In genomic region chr1:78649269-78650061, GRCm38 (mm10) we compare ENCODE assay signal across 12 mouse cellular contexts. TPM values are rescaled to one million over a fixed set of nuclear protein-coding genes. Genes with fewer than 3 reads are reported as not detected.
DNase-seq lines count a peak whose midpoint lies in the region; ATAC-seq and TF ChIP-seq lines count a peak whose summit lies in the region.
"Had no signal": no experiment of that assay in that cellular context is flagged by ENCODE, and none has a peak within 500 bp of the region (broad histone marks: within the 10 kb centered on the region; RNA-seq: fewer than 3 reads in every experiment).

No protein-coding gene starts in this region.

- TF ChIP-seq CTCF in intestine, postnatal 0 days (IDR thresholded peaks at IDR 0.05; ENCODE audit: low read depth): no peak

- H3K27ac ChIP-seq in intestine, embryonic 14.5 days (ENCODE audit: low read depth): no peak overlapping the region
- H3K27ac ChIP-seq in intestine, postnatal 0 days (ENCODE audit: low read depth, low read length): no peak overlapping the region
- H3K27ac ChIP-seq in embryonic facial prominence, embryonic 13.5 days: peak overlapping the region; percentile 63
- H3K27ac ChIP-seq: intestine, embryonic 15.5 days; liver, embryonic 14.5 days had no signal

- H3K9ac ChIP-seq in intestine, embryonic 14.5 days (ENCODE audit: low read length): no peak overlapping the region
- no peak overlapping the region for H3K9ac ChIP-seq in intestine, postnatal 0 days (ENCODE audit: low read depth, low read length)
- no peak overlapping the region for H3K9ac ChIP-seq in embryonic facial prominence, embryonic 13.5 days
- H3K9ac ChIP-seq: intestine, embryonic 15.5 days; liver, embryonic 14.5 days had no signal

- DNase-seq in intestine, embryonic 14.5 days (ENCODE audit: low spot score): peak; percentile 49
- DNase-seq in 3134 (ENCODE audit: extremely low read depth, insufficient read length, low spot score): peak; percentile 54
- peak; percentile 21 for DNase-seq in MN1 (ENCODE audit: low spot score)
- DNase-seq in right cerebral cortex, postnatal 10 days (ENCODE audit: low spot score in 2 of 2): no peak

- H3K4me1 ChIP-seq in intestine, embryonic 14.5 days (replicated peaks; ENCODE audit: control insufficient read depth, insufficient read depth, low read length): no peaks in the 10 kb centered on the region
- no peaks in the 10 kb centered on the region for H3K4me1 ChIP-seq in intestine, postnatal 0 days (replicated peaks; ENCODE audit: control insufficient read depth, insufficient read depth, low read length)
- peaks cover 15% of the 10 kb centered on the region for H3K4me1 ChIP-seq in embryonic facial prominence, embryonic 13.5 days

- H3K4me2 ChIP-seq in intestine, embryonic 14.5 days (ENCODE audit: low read length): no peak overlapping the region
- no peak overlapping the region for H3K4me2 ChIP-seq in intestine, postnatal 0 days (replicated peaks; ENCODE audit: low read depth)
- no peak overlapping the region for H3K4me2 ChIP-seq in embryonic facial prominence, embryonic 13.5 days
- H3K4me2 ChIP-seq: heart, embryonic 11.5 days; intestine, embryonic 15.5 days had no signal

- 55% methylated on average over 6 of the region's 6 CpGs for WGBS in intestine, embryonic 14.5 days
- WGBS in intestine, postnatal 0 days: 46% methylated on average over 6 of the region's 6 CpGs
- 25% methylated on average over 6 of the region's 6 CpGs for WGBS in embryonic facial prominence, embryonic 13.5 days

- H3K9me3 ChIP-seq in intestine, embryonic 14.5 days (ENCODE audit: control insufficient read depth, low read length): no peaks in the 10 kb centered on the region
- no peaks in the 10 kb centered on the region for H3K9me3 ChIP-seq in intestine, postnatal 0 days (ENCODE audit: control insufficient read depth)
- no peaks in the 10 kb centered on the region for H3K9me3 ChIP-seq in embryonic facial prominence, embryonic 13.5 days
- H3K9me3 ChIP-seq: G1E; intestine, embryonic 15.5 days had no signal

- H3K36me3 ChIP-seq in intestine, embryonic 14.5 days (ENCODE audit: control insufficient read depth, insufficient read depth, low read length): no peaks in the 10 kb centered on the region
- no peaks in the 10 kb centered on the region for H3K36me3 ChIP-seq in intestine, postnatal 0 days (ENCODE audit: control insufficient read depth, insufficient read depth)
- H3K36me3 ChIP-seq in embryonic facial prominence, embryonic 13.5 days: no peaks in the 10 kb centered on the region
- H3K36me3 ChIP-seq: G1E; intestine, embryonic 15.5 days had no signal

- H3K27me3 ChIP-seq in intestine, embryonic 14.5 days (replicated peaks; ENCODE audit: control insufficient read depth, insufficient read depth, low read length): no peaks in the 10 kb centered on the region
- H3K27me3 ChIP-seq in intestine, postnatal 0 days (replicated peaks; ENCODE audit: control insufficient read depth, insufficient read depth, low read length): no peaks in the 10 kb centered on the region
- H3K27me3 ChIP-seq in embryonic facial prominence, embryonic 13.5 days: no peaks in the 10 kb centered on the region
- H3K27me3 ChIP-seq: intestine, embryonic 15.5 days had no signal

- no peak overlapping the region for H3K4me3 ChIP-seq in intestine, embryonic 14.5 days (ENCODE audit: low read depth, low read length)
- no peak overlapping the region for H3K4me3 ChIP-seq in intestine, postnatal 0 days (ENCODE audit: low read depth, low read length)
- H3K4me3 ChIP-seq in embryonic facial prominence, embryonic 13.5 days: no peak overlapping the region
- H3K4me3 ChIP-seq: intestine, embryonic 15.5 days had no signal

- no peak for ATAC-seq in intestine, embryonic 14.5 days (replicated peaks; ENCODE audit: low FRiP score, low TSS enrichment, low read depth)
- ATAC-seq in intestine, postnatal 0 days: no peak
- ATAC-seq in embryonic facial prominence, embryonic 13.5 days (ENCODE audit: insufficient number of reproducible peaks, insufficient read depth, low FRiP score, low TSS enrichment, low read depth): peak; percentile 72
- ATAC-seq in megakaryocyte-erythroid progenitor cell, adult 5-6 weeks (replicated peaks; ENCODE audit: low FRiP score, low TSS enrichment, poor library complexity, severe bottlenecking): no peak
- no peak for ATAC-seq in erythroblast, adult 5-6 weeks (replicated peaks; ENCODE audit: low FRiP score, poor library complexity, severe bottlenecking)
- ATAC-seq: intestine, embryonic 15.5 days had no signal

RNA-seq across cellular contexts. Expression of gene Acsl3, which starts 8.2 kb away (rescaled TPM):
- polyA plus RNA-seq in intestine, embryonic 14.5 days (2014; fragmentation: Nextera tagmentation; extraction: Ambion mirVana): 87.5 and 96.7 TPM in 2 replicates
- polyA plus RNA-seq in intestine, postnatal 0 days (2015; fragmentation: Nextera tagmentation; extraction: Ambion mirVana): 75.2 and 76.0 TPM in 2 replicates
- polyA plus RNA-seq in embryonic facial prominence, embryonic 13.5 days (2015; fragmentation: Nextera tagmentation; extraction: Ambion mirVana): 65.9 and 75.1 TPM in 2 replicates
- 10.1 and 12.9 TPM in 2 replicates for total RNA-seq in megakaryocyte-erythroid progenitor cell, adult 5-6 weeks (2014; fragmentation: Nextera tagmentation)
- total RNA-seq in megakaryocyte-erythroid progenitor cell, adult 5-6 weeks (2017): 50.9 and 77.7 TPM in 2 replicates
- total RNA-seq in erythroblast, adult 5-6 weeks (2015; ENCODE audit: low replicate concordance): 4.0 and 11.0 TPM in 2 replicates
- total RNA-seq in erythroblast, adult 5-6 weeks (2017; ENCODE audit: low replicate concordance): 2.9 and 14.2 TPM in 2 replicates

RNA-seq across cellular contexts. Expression of gene Utp14b, which starts 8.4 kb away (rescaled TPM):
- polyA plus RNA-seq in intestine, embryonic 14.5 days (2014; fragmentation: Nextera tagmentation; extraction: Ambion mirVana): 4.4 and 5.8 TPM in 2 replicates
- polyA plus RNA-seq in intestine, postnatal 0 days (2015; fragmentation: Nextera tagmentation; extraction: Ambion mirVana): 5.1 and 5.5 TPM in 2 replicates
- 4.7 and 5.1 TPM in 2 replicates for polyA plus RNA-seq in embryonic facial prominence, embryonic 13.5 days (2015; fragmentation: Nextera tagmentation; extraction: Ambion mirVana)
- total RNA-seq in megakaryocyte-erythroid progenitor cell, adult 5-6 weeks (2014; fragmentation: Nextera tagmentation): 6.1 and 10.7 TPM in 2 replicates
- 8.1 and 18.0 TPM in 2 replicates for total RNA-seq in megakaryocyte-erythroid progenitor cell, adult 5-6 weeks (2017)
- total RNA-seq in erythroblast, adult 5-6 weeks (2015; ENCODE audit: low replicate concordance): 0.77 and 1.5 TPM in 2 replicates
- total RNA-seq in erythroblast, adult 5-6 weeks (2017; ENCODE audit: low replicate concordance): 1.1 and 1.5 TPM in 2 replicates

Comparison
In these comparisons a context has a peak if more than half of its experiments do, and no peak if none do; other contexts are left out.
1. DNase-seq: peak in intestine, embryonic 14.5 days (single experiment), 3134 (single experiment) and MN1 (single experiment); none in right cerebral cortex, postnatal 10 days (0 of 2).